Mouse (Mus musculus) frontal cortex, postnatal 36 days (tissue): ENCODE data around the gene Ninj2.

ENCODE experiments used
- DNase-seq, 2 experiments: peaks; one replicate each; pipeline ENCODE4 v3.0.0; 2022; ENCODE audit warnings: low spot score in 2 of 2

The Ninj2 gene

DNA sequence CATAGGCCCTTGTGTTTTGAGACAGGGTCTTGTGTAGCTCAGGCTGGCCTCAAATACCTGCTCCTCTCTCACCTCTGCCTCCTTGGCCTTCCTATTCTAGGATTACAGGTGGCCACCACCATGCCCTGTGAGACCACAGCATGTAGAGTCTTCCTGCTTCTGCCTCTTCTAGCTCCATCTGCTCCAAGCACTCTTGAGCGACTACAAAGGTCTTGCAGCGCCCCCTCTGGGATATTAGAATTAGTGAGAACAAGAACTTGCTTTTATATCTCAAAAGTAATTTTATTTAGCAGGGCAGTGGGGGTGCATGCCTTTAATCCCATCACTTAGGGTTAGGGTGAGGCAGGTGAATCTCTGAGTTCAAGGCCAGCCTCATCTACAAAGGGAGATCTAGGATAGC, 103.7 kb downstream of the Ninj2 start:
- peak in 1 of 2 experiments; percentile 24 for DNase-seq

DNA sequence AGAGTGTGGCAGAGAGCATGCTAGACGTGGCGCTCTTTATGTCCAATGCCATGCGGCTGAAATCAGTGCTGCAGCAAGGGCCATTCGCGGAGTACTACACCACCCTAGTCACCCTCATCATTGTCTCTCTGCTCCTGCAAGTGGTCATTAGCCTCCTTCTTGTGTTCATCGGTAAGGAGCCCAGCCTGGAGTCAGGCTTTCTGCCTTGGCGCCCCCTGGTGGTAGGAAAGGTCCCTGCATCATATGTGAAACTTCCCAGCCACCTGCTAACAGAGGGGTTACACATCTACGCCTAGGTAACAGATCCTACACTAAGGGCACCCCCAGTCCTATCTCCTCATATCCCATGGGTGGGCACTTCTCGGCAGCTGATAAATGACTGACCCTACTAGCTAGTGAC, 104.8 kb downstream of the Ninj2 start:
- peak; percentile 73 to 75 for DNase-seq

DNA sequence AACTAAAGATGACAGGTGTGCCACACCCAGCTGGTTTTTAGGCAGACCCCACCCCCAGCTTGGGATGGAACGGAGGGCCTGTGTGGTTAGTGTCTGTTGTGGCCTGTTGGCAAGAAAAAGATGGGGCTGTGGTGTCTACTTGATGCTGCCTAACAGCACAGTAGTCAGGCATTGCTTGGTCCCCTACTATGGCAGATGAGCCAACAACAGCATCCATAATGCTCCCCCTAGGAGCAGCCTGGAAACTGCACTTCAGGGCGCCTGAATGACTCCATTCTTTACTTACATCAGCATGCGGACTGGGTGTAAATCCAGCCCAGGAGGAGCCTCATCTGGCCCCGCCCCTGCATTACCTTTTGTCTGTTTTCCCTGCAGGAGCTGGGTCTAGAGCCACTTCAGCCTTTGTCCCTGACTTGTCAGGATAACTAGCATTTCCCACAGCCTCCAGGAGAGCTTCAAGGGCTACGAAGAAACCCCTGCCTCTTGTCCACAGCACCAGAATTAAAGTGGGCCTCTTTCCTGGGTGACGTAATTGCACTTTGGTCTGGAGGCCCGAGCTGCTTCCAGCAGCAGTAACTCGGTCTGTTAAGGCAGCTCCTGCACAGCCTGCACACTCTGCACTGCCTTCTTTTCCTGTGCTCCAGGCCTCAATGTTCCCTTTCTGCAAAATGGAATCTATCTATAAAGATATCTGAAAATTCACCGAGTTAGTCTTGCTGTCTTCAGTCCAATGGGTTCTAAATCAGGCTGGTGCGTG, 106.7 kb downstream of the Ninj2 start:
- DNase-seq, result no peak

DNA sequence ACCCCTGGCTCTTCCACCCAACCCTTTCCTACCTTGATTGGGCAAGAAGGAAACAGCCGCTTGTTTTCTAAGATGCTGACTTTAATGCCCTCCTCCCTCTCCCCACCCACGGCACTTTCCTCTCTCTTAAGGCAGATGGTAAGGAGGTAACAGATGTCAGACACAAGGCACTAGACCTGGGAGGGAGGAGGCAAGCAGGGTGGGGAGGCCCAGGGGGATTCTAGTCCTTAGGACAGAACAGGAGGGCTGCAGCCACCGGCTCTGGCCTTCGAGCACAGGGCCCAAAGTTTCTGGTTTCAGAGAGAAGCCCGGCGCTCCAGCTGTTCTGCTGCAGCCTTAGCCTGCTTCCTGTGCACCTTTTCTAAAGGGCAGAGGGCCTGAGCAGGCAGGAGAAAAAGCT, 108.8 kb downstream of the Ninj2 start:
- no peak for DNase-seq

DNA sequence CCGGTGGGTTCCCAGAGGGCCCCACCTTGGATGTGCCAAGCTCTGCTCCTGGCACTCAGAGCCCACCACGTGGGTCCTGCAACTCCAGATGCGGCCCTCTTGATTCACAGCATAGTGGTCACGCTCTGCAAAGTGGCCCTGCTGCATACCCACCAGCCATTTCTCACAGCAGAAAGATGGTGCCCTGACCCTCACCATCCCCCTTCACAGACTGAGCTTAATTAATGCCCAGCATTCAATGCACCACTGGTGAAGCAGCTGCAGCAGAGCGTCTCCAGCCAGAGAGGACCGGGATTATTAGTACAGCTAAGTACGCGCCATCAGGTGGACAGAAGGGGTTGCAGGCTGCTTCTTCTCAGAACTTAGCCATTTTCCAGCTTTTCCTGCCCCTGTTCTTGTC, 109.3 kb downstream of the Ninj2 start:
- no peak for DNase-seq

DNA sequence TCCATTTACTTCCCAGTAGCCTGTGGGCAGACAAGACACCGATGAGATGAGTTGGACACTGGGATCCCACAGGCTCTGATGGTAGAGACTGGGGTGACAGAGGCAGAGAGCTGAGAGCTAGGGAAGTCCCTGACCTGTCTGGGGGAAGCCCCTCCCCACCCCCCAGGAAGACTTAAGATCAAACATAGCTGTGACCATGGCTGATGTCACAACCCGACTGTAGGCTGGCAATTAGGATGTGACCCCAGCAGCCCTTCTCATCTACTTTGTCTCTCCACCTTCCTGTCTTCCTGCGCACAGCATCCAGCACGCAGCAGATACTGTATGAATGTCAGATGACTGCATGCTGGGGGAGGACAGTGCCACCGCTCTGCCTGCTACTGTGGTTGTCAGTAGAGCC, 113.4 kb downstream of the Ninj2 start:
- no peak for DNase-seq

DNA sequence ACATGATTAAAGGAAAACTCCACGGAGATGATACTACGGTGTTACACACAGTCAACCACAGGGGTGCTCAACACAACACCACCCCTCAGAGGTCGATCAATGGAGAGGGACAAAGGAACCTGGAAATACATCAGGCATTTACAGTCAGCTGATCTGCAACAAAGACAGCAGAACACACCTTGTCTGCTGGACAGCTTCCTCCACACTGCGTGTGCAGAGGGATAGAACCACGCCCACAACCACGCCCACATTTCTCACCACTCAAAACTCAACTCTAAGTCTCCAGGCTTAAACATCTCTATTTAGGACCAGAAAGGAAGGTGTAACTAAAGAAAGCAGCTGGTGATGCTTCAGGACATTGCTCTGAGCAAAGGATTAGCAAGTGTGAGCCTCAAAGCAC, 118.4 kb downstream of the Ninj2 start:
- DNase-seq, result no peak

DNA sequence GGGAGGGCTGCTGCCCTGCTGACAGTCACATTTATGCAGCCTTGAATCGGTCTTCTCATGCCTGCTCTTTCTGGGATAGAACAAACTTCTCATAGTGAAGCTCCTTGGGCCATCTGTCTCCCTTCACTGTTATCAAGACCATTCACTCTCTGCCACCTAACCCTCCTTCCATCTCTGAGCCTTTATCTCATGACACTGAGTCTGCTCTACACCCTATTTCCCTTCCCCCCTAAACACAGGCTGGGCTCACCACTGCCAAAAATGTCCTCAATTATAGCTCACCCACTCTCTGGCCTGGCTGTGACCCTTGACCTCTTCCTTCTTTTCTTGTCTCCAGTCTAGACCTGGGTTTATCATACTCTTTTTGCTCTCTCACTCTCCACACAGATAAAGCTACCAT, 123.6 kb downstream of the Ninj2 start:
- no peak for DNase-seq

DNA sequence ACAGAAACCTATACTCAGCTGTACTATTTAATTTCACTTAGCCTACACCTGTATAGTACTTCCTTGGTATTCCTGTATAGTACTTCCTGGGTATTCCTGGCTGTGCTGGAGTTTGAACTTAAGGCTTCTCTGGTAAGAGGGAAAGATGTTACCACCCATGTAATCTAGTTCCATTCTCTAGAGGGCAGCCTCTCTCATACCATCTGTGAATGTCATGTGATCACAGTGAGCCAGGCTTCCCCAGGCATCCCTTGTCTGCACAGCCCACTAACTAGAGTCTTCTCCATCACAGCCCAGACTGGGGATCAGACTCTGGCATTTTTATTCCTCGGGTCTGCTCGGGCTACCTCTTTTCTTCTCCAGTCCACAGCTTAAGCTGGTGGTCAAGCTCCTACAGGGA, 126.1 kb downstream of the Ninj2 start:
- no peak for DNase-seq

DNA sequence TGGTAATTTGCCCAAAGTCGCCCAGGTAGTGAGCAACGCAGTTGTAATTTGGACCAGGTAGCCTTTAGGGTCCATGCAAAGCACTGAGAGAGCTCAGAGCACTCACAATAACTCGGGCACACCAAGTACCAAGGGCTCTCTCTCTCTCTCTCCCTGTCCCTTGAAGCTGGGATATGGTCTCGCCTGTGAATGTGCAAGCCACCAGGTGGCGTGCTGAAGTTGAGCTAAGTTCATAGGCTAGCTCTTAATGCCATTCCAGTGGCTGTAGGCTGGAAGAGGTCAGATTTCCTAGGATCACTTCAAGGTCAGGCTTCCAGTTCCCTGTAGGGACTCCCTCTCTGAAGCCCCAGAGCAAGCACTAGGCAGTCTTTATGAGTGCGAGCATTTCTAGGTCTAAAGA, 129.5 kb downstream of the Ninj2 start:
- peak; percentile 38 to 59 for DNase-seq

DNA sequence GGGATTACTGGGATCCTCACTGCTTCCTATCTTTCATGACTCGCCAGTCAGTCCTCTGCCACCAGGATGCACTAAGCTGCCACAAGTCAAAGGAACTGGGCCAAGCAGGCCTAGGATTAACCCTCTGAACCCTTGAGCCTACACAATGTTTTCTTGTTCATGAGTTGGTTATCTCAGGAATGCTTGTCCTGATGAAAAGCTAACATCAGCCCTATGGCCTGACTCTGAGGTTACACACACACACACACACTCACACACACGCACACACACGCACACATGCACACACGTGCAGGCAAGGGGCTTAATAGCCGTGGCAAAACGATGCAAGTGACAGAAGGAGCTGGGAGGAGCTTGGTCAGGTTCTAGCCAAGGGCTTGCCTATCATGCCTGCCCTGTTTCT, 132.2 kb downstream of the Ninj2 start:
- no peak for DNase-seq

DNA sequence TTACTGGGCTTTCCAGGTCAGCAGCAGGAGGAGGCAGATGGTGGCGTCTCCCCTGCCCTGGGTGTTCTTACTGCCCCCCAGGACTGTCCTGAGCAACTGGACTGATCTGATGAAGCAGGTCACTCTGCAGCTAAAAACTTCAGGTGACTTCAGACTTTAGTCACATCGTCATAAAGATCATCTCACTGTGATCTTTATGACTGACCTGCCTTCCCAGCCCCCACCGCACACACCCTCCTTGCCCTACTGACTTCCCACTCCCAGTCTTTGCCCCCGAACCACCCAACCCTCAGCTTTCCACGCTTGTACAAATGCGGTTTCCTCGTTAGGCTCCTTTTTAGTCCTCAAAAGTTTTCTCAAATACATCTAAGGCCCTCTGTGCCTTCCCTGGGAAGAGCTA, 133.9 kb downstream of the Ninj2 start:
- no peak for DNase-seq

DNA sequence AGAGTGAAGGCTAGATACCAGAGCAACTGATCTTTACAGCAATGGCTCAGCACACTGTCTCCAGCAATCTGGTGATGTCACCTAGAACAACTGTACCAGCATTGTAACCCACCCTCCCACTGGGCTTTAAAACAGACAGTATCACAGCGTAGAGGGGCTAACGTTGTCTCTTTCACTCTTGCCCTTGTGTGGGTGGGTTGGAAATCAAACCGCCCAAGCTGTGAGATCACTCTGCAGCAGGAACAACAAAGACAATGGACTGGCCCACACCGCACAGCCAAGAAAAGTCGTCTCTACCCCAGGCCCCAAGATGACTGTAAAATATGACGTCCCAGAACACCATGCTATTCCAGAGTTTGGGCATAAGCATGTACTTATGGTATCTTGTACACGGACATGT, 136.7 kb downstream of the Ninj2 start:
- DNase-seq, result no peak

DNA sequence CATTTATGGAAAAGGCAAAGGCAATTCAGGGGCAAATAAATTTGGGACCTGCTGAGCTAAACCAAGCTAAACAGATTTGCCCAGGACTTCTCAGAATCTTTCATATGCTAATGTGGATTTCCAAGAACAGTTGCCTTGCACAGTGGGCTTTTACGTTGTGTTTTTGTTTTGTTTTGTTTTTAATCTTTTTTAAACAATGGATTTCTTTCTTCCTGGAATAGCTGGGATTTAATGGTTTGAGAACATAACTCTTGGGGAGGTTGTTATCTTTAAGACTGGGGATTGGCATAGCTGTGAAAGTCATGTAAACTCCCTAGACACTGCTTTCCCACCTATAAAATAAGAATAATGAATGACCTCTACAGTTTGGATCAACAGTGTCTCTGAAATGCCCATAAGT, 137.3 kb downstream of the Ninj2 start:
- no peak for DNase-seq

DNA sequence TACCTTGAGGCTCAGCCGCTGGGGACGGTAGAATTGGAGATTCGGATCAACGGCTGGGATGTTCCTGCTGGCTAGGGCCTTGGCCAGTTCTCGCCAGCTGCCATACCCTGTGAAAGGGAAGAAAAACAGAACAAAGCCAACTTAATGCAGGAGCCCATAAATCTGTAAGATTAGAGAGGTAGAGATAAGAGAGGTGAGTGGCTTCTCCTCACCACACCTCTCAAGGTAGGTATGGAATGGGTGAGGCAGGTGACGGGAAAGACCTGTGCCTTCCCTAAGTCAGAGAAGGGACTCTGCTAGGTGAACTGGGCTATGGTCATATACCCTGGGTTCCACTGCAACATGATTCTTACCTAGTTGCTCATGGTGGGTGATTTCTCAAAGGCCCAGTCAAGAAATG, 139.7 kb downstream of the Ninj2 start:
- DNase-seq, result no peak

DNA sequence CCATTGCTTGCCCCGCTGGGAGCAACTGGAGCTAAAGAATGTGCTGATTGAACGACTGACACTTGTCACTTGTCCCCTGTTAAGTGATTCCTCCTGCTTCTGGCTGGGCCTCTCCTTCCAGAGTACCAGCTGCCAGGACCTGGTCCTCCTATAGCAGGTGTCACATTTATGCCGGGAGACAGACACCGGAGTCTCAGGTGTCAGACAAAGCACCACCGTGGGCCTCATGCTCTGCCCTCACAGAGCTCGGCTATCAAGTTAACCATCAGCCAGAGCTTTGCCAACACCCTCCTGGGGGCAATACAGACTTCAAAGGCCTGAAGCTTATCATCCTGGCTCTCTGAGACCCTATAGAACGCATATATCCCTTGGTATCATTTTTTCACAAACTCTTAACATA, 142.7 kb downstream of the Ninj2 start:
- no peak for DNase-seq

DNA sequence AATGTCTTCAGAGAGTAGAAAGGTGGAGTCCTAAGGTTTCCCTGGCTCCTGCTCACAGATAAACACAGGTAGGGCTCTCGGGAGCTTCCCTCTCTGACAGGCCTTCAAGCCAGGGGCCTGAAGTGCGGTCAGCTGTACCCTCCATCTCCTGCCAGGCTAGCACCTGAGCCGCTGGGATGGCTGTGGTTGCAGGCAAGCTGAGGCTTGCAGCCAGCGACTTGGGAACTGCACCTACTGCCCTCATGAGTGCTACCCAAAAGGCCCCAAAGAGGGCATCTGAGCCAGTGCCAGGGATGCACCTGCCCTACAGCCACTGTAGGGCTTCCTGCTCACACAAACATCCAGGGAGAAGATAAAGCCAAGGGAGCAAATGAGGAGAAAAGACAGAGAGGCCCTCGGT, 147.3 kb downstream of the Ninj2 start:
- no peak for DNase-seq

DNA sequence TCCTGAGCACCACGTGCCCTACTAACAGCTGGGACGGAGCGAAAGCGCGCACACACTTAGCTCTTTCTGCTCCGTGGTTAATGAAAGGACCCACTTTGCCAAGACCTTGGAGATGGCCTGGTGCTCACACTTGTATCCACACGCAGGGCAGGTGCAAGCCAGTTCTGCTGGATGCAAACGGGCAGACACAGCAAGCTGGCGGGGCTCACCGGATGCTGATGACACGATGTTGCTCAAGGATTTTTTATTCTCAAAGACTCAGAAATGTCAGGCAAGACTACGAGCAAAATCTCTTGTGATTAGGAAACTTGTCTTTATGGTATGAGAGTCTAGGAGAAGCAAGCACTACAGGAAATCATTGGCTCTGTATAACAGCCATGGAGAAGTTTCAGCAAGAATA, 148.3 kb downstream of the Ninj2 start:
- DNase-seq, result no peak

DNA sequence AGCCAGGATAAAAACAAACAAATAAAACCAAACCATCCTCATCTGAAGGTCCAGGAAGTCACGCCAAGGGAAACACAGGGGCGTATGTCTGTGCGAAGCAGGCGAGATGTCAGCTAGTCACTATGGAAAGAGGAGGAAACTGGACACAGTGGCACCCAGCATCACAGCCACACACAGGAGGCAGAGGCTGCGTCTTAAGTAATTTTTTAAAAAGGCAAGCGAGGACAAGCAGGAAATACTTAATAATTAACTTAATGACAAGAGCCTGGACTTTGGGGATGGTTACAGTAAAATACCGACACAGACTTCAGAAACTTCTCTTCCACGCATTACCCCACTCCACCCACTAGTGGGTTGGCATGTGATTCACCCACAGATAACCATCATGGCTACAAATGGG, 149.4 kb downstream of the Ninj2 start:
- no peak for DNase-seq

DNA sequence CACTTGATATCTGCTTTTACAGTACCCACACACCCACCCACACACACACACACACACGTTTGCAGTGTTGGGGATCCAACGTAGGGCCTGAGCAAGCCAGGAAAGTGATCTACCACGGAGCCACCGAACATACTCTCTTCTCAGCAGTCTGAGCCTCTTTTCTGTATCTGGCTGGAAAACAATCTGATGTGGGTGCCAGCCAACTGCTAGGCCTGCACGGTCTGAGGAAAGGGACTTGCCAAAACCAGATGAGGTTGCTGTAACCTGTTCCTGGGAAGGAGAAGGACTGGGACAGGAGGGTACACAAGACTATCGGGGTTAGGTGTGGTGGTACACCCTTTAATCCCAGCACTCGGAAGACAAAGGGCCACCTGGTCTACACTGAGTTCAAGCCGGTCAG, 150.1 kb downstream of the Ninj2 start:
- no peak for DNase-seq

DNA sequence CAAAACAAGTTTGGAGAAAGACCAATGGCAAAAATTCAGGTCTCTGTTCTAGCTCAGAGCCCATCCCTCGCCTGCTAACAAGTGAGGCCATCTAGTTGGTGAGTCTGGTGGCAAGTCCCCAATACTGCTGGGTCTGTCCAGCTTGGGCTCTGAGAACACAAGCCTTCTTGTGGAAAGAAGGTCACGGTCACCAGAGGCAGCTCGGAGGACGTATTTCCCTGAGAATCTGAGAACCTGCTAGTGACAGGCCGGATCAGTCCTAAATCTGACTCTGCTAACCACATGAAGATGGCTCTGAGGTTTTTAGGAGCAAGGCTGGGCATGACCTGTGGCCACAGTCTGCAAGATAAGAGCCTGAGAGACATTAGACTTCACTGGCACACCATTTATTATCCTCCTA, 153.5 kb downstream of the Ninj2 start:
- DNase-seq, result no peak

DNA sequence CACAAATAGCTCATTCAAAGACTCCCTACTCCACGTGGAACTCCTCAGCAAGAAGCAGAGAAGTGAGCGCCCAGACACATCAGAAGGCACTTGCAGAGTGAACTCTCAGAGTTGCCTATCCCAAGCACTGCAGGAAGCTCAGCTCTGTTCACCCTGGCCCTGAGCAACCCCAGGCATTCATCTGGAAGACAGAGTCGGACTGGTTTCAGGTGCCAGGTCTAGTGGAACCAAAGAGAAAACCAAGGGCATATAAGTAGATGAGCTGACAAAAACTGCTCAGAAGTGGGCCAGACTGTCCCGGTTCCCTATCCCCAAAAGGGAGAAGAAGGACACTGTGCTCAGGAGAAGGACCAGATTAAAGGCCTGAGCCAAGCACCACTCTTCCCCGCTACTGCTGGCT, 156.7 kb downstream of the Ninj2 start:
- no peak for DNase-seq
